Mouse (Mus musculus) ES-E14 (cell line): ENCODE results near the gene Zfp119a.

ENCODE experiments used
- CHD2 ChIP-seq: IDR thresholded peaks from 2 replicates; pipeline ENCODE4 v1.6.1; 2014; ENCODE audit warnings: mild to moderate bottlenecking, low read depth, low read length, inconsistent platforms
- HCFC1 ChIP-seq: IDR thresholded peaks from 2 replicates; pipeline ENCODE4 v1.6.1; 2012; ENCODE audit warnings: low read length, inconsistent platforms, borderline replicate concordance; ENCODE audit not compliant: insufficient read depth
- MAFK ChIP-seq: IDR thresholded peaks from 2 replicates; pipeline ENCODE4 v1.6.1; 2014; ENCODE audit warnings: mild to moderate bottlenecking, low read depth, low read length, inconsistent platforms; ENCODE audit not compliant: insufficient read depth
- ZC3H11A ChIP-seq: IDR thresholded peaks from 2 replicates; pipeline ENCODE4 v1.6.1; 2012; ENCODE audit warnings: low read depth, mild to moderate bottlenecking, inconsistent platforms, low read length, borderline replicate concordance
- ZNF384 ChIP-seq: IDR thresholded peaks from 2 replicates; pipeline ENCODE4 v1.6.1; 2012; ENCODE audit warnings: low read depth, low read length, inconsistent platforms

GRCm38 (mm10) chr17:55884912-55885311 lies 6.2 kb upstream of the Zfp119a start:
- TF ChIP-seq CHD2: no peak
- no peak for TF ChIP-seq HCFC1
- no peak for TF ChIP-seq MAFK
- no peak for TF ChIP-seq ZNF384
- no peak for TF ChIP-seq ZC3H11A
